Mouse (Mus musculus) MEL (cell line): ENCODE measurements at regions not wholly inside any gene's neighbourhood (a gene's known extent, or its start where the extent isn't known, plus 50 kb on each side); places are given as distances from the start of the nearest gene placed in this dataset.

Experiments used
- DNase-seq: peaks from one replicate; pipeline ENCODE4 v3.0.0; 2011; ENCODE audit warnings: low read depth, low spot score
- H3K27ac ChIP-seq: 2 replicates; pipeline ENCODE4 v1.5.1; 2012; ENCODE audit warnings: low read depth, mild to moderate bottlenecking, control low read depth, low read length, moderate library complexity; ENCODE audit not compliant: control insufficient read depth
- H3K27me3 ChIP-seq, 2 experiments: fragments of 150-350 bp in 1 of 2; sonication (generic) in 1 of 2; 2 replicates each; pipeline ENCODE4 v1.6.1; 2012; ENCODE audit warnings: low read length in 2 of 2, mild to moderate bottlenecking in 2 of 2, improper control_type of control experiment in 1 of 2, moderate library complexity in 1 of 2; ENCODE audit not compliant: insufficient read depth in 2 of 2, control insufficient read depth in 1 of 2
- H3K36me3 ChIP-seq, 2 experiments: 2 replicates each; pipeline ENCODE4 v1.6.1; 2012 to 2014; ENCODE audit warnings: low read length in 2 of 2, improper control_type of control experiment in 1 of 2, inconsistent platforms in 1 of 2, mild to moderate bottlenecking in 1 of 2; ENCODE audit not compliant: insufficient read depth in 2 of 2, control insufficient read depth in 1 of 2
- H3K4me1 ChIP-seq, 2 experiments: fragments of 150-350 bp in 1 of 2; sonication (generic) in 1 of 2; 2 replicates each; pipeline ENCODE4 v1.6.1; 2012; ENCODE audit warnings: low read length in 2 of 2, improper control_type of control experiment in 1 of 2, mild to moderate bottlenecking in 1 of 2; ENCODE audit not compliant: insufficient read depth in 2 of 2, control insufficient read depth in 1 of 2
- H3K4me3 ChIP-seq, 2 experiments: fragments of 150-350 bp in 1 of 2; sonication (generic) in 1 of 2; 2 replicates each; pipeline ENCODE4 v1.5.1; 2012; ENCODE audit warnings: low read depth in 2 of 2, low read length in 2 of 2, mild to moderate bottlenecking in 2 of 2, moderate library complexity in 2 of 2, control low read depth in 1 of 2, improper control_type of control experiment in 1 of 2; ENCODE audit not compliant: control insufficient read depth in 1 of 2, insufficient read depth in 1 of 2
- H3K79me2 ChIP-seq: 2 replicates; pipeline ENCODE4 v1.6.1; 2012; ENCODE audit warnings: mild to moderate bottlenecking, low read length, moderate library complexity; ENCODE audit not compliant: control insufficient read depth, poor library complexity, insufficient read depth
- H3K9ac ChIP-seq: 2 replicates; pipeline ENCODE4 v1.6.1; 2012; ENCODE audit warnings: low read depth, mild to moderate bottlenecking, control low read depth, low read length, moderate library complexity; ENCODE audit not compliant: control insufficient read depth, poor library complexity, severe bottlenecking
- H3K9me3 ChIP-seq: fragments of 150-350 bp; sonication (generic); replicated peaks from 2 replicates; pipeline ENCODE4 v1.6.1; 2012; ENCODE audit warnings: mild to moderate bottlenecking, low read length, improper control_type of control experiment, moderate library complexity; ENCODE audit not compliant: insufficient read depth
- BHLHE40 ChIP-seq: IDR thresholded peaks from 2 replicates; pipeline ENCODE4 v1.6.1; 2012; ENCODE audit warnings: low read depth, mild to moderate bottlenecking, inconsistent platforms, low read length, improper control_type of control experiment, borderline replicate concordance
- CHD1 ChIP-seq: IDR thresholded peaks from 2 replicates; pipeline ENCODE4 v1.6.1; 2012; ENCODE audit warnings: low read depth, mild to moderate bottlenecking, inconsistent platforms, low read length, improper control_type of control experiment
- CHD2 ChIP-seq: IDR thresholded peaks from 2 replicates; pipeline ENCODE4 v1.6.1; 2011; ENCODE audit warnings: low read length, improper control_type of control experiment
- HCFC1 ChIP-seq: IDR thresholded peaks from 2 replicates; pipeline ENCODE4 v1.6.1; 2012; ENCODE audit warnings: low read depth, mild to moderate bottlenecking, inconsistent platforms, low read length, improper control_type of control experiment, moderate library complexity
- MAX ChIP-seq: IDR thresholded peaks from 2 replicates; pipeline ENCODE4 v1.6.1; 2011; ENCODE audit warnings: low read length, improper control_type of control experiment
- MXI1 ChIP-seq: IDR thresholded peaks from 2 replicates; pipeline ENCODE4 v1.6.1; 2011; ENCODE audit warnings: mild to moderate bottlenecking, low read depth, low read length, improper control_type of control experiment
- MYC ChIP-seq: IDR thresholded peaks from 2 replicates; pipeline ENCODE4 v1.6.1; 2011; ENCODE audit warnings: low read depth, mild to moderate bottlenecking, low read length, improper control_type of control experiment, moderate library complexity
- RCOR1 ChIP-seq: IDR thresholded peaks from 2 replicates; pipeline ENCODE4 v1.6.1; 2012; ENCODE audit warnings: low read depth, mild to moderate bottlenecking, inconsistent platforms, low read length, improper control_type of control experiment
- TCF12 ChIP-seq: IDR thresholded peaks from 2 replicates; pipeline ENCODE4 v1.6.1; 2014; ENCODE audit warnings: low read depth, mild to moderate bottlenecking, inconsistent platforms, low read length, improper control_type of control experiment, moderate library complexity
- ZC3H11A ChIP-seq: IDR thresholded peaks from 2 replicates; pipeline ENCODE4 v1.6.1; 2012; ENCODE audit warnings: low read depth, mild to moderate bottlenecking, inconsistent platforms, low read length, improper control_type of control experiment
- ZKSCAN1 ChIP-seq: IDR thresholded peaks from 2 replicates; pipeline ENCODE4 v1.6.1; 2012; ENCODE audit warnings: low read depth, mild to moderate bottlenecking, inconsistent platforms, low read length, improper control_type of control experiment, moderate library complexity
- ZNF384 ChIP-seq: IDR thresholded peaks from 2 replicates; pipeline ENCODE4 v1.6.1; 2012; ENCODE audit warnings: low read depth, mild to moderate bottlenecking, inconsistent platforms, low read length, improper control_type of control experiment

DNA sequence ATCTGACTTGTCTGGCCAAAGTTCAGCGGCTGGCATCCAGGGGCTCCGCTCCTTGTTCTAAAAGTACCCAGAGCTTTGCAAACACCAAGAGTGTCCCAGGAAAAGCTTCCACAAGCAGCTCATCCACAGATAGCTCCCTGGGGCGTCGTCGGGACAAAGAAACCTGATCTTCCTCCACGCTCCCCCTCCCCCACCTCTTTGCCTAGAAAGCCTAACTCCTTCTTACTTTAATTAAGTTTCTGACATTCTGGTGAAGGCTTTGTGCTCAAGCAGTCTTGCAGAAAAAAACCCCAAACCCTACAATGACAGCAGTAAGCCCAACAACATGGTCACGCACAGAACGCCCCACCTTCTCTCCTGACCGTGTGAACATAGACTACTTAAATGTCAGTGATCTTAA is 128.6 kb downstream of the H2al2a start:
- H3K36me3 ChIP-seq, result no peaks in the 10 kb centered on the region
- H3K79me2 ChIP-seq, result no peaks in the 10 kb centered on the region
- no peak for DNase-seq
- TF ChIP-seq CHD2 (no peak), CHD1 (no peak), MAX (no peak), MXI1 (no peak), HCFC1 (no peak), ZKSCAN1 (no peak)
- H3K9me3 ChIP-seq, result no peaks in the 10 kb centered on the region
- no peak overlapping the region for H3K4me3 ChIP-seq
- no peaks in the 10 kb centered on the region for H3K27me3 ChIP-seq
- no peaks in the 10 kb centered on the region for H3K4me1 ChIP-seq
- no peak overlapping the region for H3K27ac ChIP-seq
- no peak overlapping the region for H3K9ac ChIP-seq

DNA sequence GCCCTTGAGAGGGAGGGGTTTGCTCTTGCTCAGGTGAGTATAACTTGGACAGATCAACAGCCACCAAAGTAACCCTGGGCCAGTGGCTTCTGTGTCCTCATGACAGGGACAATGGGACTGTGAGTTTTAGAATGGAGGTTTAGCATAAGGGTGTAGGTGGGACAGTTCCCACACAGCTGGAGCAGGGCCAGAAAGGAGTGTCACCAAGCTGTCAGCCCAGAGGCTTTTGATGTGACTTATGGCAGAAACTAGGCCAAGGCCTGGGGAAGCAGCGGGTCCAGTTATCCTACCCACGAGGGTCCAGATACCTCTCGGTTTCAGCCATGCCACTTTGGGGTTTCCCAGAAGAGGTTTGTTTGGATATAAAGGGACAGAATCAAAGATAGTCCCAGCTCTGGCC is 129.4 kb downstream of the H2al2a start:
- Histone ChIP-seq H3K9me3 (no peaks in the 10 kb centered on the region), H3K4me3 (no peak overlapping the region), H3K36me3 (no peaks in the 10 kb centered on the region), H3K27me3 (no peaks in the 10 kb centered on the region), H3K4me1 (no peaks in the 10 kb centered on the region), H3K79me2 (no peaks in the 10 kb centered on the region), H3K9ac (no peak overlapping the region), H3K27ac (no peak overlapping the region)
- TF ChIP-seq TCF12, result no peak
- TF ChIP-seq MYC, result no peak
- DNase-seq, result no peak

DNA sequence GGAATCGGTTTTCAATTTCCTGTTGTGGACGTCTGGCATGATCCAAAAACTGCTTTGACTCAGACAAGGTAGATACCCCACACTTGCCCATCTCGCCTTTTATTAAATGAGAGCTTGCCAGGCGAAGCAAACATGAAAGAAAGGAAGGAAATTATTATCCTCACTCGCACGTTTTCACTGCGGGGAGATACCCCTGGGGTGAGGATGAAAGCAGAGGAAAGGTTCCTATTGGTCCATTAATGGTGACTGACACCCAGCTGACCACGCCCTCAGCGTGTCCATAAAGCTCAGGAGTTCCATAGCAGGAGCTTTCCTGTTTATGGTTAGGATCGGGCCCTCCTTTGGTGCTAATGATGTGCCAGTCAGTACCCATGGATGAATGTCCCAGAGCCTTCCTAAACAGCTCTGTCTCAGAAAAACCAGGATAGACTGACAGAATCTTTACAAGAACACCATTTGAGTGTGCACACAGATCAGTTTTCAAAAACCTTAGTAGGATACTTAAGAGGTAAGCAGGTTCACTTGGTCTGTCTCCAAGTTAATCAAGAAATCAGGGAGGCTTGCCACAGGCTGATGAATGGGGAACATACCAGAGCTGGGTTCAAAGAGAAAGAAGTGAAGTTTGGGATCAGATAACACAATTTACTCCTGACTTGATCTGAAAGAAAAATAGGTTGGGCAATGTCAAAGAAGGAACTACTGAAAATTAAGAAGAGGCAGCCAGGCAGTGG is 130.7 kb upstream of the Nebl start:
- no peak for TF ChIP-seq BHLHE40
- no peak for TF ChIP-seq ZC3H11A
- TF ChIP-seq ZNF384, result no peak
- TF ChIP-seq RCOR1, result no peak
- DNase-seq, result no peak

More for the DNA sequence above, 130.7 kb upstream of the Nebl start:
- Histone ChIP-seq H3K9ac (no peak overlapping the region), H3K36me3 (no peaks in the 10 kb centered on the region), H3K4me1 (no peaks in the 10 kb centered on the region), H3K4me3 (no peak overlapping the region), H3K27me3 (no peaks in the 10 kb centered on the region), H3K27ac (no peak overlapping the region), H3K79me2 (no peaks in the 10 kb centered on the region), H3K9me3 (no peaks in the 10 kb centered on the region)
